Mouse (Mus musculus) heart, embryonic 16.5 days (tissue): Measurements from ENCODE around the gene Bmf. TPM values are rescaled to one million over a fixed set of nuclear protein-coding genes. Genes with fewer than 3 reads are reported as not detected.

Experiments
- ATAC-seq: fragments of 200-750 bp; cut with Nextera tagmentation; replicated peaks from 2 replicates; pipeline ENCODE4 v1.8.0; 2017; ENCODE audit warnings: moderate number of reproducible peaks; ENCODE audit not compliant: insufficient read depth, low FRiP score; ENCODE audit errors: extremely low read depth
- H3K27ac ChIP-seq: fragments of 300-500 bp; sonication (generic); 2 replicates; pipeline ENCODE4 v1.5.1; 2014; ENCODE audit warnings: mild to moderate bottlenecking, low read length, control low read depth, moderate library complexity
- H3K27me3 ChIP-seq: fragments of 300-500 bp; sonication (generic); 2 replicates; pipeline ENCODE4 v1.6.1; 2014; ENCODE audit warnings: low read length, mixed read lengths; ENCODE audit not compliant: control insufficient read depth, insufficient read depth
- H3K36me3 ChIP-seq: fragments of 300-500 bp; sonication (generic); 2 replicates; pipeline ENCODE4 v1.6.1; 2014; ENCODE audit not compliant: control insufficient read depth, insufficient read depth
- H3K4me1 ChIP-seq: fragments of 300-500 bp; sonication (generic); 2 replicates; pipeline ENCODE4 v1.6.1; 2014; ENCODE audit warnings: low read length, mixed read lengths; ENCODE audit not compliant: control insufficient read depth, insufficient read depth
- H3K4me2 ChIP-seq: fragments of 300-500 bp; sonication (generic); 2 replicates; pipeline ENCODE4 v1.6.1; 2014; ENCODE audit warnings: low read depth, mild to moderate bottlenecking, control low read depth, low read length
- H3K4me3 ChIP-seq: fragments of 300-500 bp; sonication (generic); 2 replicates; pipeline ENCODE4 v1.5.1; 2014; ENCODE audit warnings: mild to moderate bottlenecking, control low read depth, low read length
- H3K9ac ChIP-seq: fragments of 300-500 bp; sonication (generic); 2 replicates; pipeline ENCODE4 v1.6.1; 2014; ENCODE audit warnings: low read length, control low read depth
- H3K9me3 ChIP-seq: fragments of 300-500 bp; sonication (generic); replicated peaks from 2 replicates; pipeline ENCODE4 v1.6.1; 2016; ENCODE audit warnings: low read length; ENCODE audit not compliant: control insufficient read depth
- WGBS: fragments of 180-500 bp; shearing (Covaris S2); extraction: QIAGEN DNeasy Blood & Tissue Kit; methylation state at CpG from one replicate; pipeline ENCODE4 v1.1.7; 2014; 5-methylcytosine and 5-hydroxymethylcytosine counted together
- polyA plus RNA-seq: library from polyadenylated mRNA; unstranded; fragments of >200 nt; fragmentation: Nextera tagmentation; extraction: Ambion mirVana; gene quantifications from 2 replicates; pipeline ENCODE4 v1.2.1, GENCODE M21; 2015

The Bmf gene
- polyA plus RNA-seq, 1 experiment from 2014 or later = 1.8 TPM

- no peak for ATAC-seq
- Histone ChIP-seq H3K27ac (peak overlapping the region; percentile 99), H3K9me3 (no peaks in the 10 kb centered on the region)
Measured at GRCm38 (mm10) chr2:118539040-118539439, 10.4 kb downstream of the Bmf start.

GRCm38 (mm10) chr2:118537226-118537625, 12.3 kb downstream of the Bmf start:
- peak overlapping the region; percentile 37 for H3K27ac ChIP-seq
- 37% methylated on average over 4 of the region's 4 CpGs for WGBS

More at GRCm38 (mm10) chr2:118539040-118539439, 10.4 kb downstream of the Bmf start:
- peaks cover 68% of the 10 kb centered on the region for H3K4me1 ChIP-seq
- H3K4me2 ChIP-seq = no peak overlapping the region
- 53% methylated on average over 8 of the region's 8 CpGs for WGBS
- 0 out of 2 replicates have a peak, but pooled peaks cover 3% of the 10 kb centered on the region for H3K36me3 ChIP-seq
- peak overlapping the region; percentile 21; the same call in 1 of the 2 replicates for H3K9ac ChIP-seq
- no peak overlapping the region for H3K4me3 ChIP-seq
- no peaks in the 10 kb centered on the region for H3K27me3 ChIP-seq

GRCm38 (mm10) chr2:118536553-118536952, 12.9 kb downstream of the Bmf start:
- H3K4me3 ChIP-seq = no peak overlapping the region

More at GRCm38 (mm10) chr2:118537226-118537625, 12.3 kb downstream of the Bmf start:
- Histone ChIP-seq H3K9me3 (no peaks in the 10 kb centered on the region), H3K4me3 (no peak overlapping the region), H3K9ac (no peak overlapping the region), H3K27me3 (no peaks in the 10 kb centered on the region), H3K4me1 (peaks cover 67% of the 10 kb centered on the region), H3K4me2 (no peak overlapping the region), H3K36me3 (0 out of 2 replicates have a peak, but pooled peaks cover 3% of the 10 kb centered on the region)
- no peak for ATAC-seq

DNA sequence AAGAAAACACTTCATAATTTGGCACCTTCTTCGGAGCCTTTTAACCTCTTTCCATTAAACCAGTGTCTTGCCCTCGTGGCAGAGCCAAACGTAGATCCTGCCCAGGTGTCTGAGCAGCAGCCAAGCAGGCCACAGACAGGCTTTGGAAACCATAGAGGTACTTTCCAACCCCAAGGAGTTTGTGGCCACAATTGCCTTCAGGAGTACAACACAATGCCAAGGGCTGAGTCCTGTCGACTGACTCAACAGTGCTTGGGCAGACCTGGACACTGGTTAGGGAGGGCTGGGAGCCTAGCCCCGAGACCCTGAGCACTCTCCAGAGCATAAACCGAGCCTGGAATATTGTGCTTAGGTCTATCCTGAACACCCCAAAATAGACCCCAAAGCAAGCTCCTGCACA, 13.4 kb downstream of the Bmf start:
- Histone ChIP-seq H3K27me3 (no peaks in the 10 kb centered on the region), H3K27ac (peak overlapping the region; percentile 37)
- no peak for ATAC-seq

More at GRCm38 (mm10) chr2:118536553-118536952, 12.9 kb downstream of the Bmf start:
- no peaks in the 10 kb centered on the region for H3K27me3 ChIP-seq
- H3K4me2 ChIP-seq = peak overlapping the region; percentile 16; the same call in 1 of the 2 replicates
- WGBS = 18% methylated on average over 8 of the region's 8 CpGs
- peaks cover 67% of the 10 kb centered on the region for H3K4me1 ChIP-seq
- ATAC-seq = no peak
- H3K27ac ChIP-seq = peak overlapping the region; percentile 37
- no peak overlapping the region for H3K9ac ChIP-seq
- peaks cover 5% of the 10 kb centered on the region; the same call in 1 of the 2 replicates for H3K36me3 ChIP-seq
- no peaks in the 10 kb centered on the region for H3K9me3 ChIP-seq

DNA sequence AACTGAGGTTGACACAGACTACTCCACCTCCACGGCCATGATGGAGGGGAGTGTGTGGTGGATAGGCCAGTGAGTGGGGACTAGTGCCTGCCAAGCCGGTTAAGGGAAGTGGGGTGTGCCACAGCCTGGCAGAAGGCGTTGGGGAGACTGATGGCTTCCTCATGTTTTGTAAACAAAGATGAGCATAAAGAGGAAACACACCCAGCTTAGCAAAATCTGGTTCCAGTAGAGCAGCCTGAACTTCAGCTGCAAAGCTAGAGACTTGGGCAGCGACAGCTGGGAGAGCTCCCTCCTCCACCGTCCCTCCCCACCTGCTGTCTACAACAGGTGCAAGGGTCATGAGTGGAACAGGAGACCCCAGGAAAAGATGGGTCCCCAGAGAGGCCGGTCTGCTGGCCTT, 15.5 kb downstream of the Bmf start:
- Histone ChIP-seq H3K9ac (no peak overlapping the region), H3K4me2 (no peak overlapping the region), H3K4me3 (no peak overlapping the region), H3K27me3 (no peaks in the 10 kb centered on the region), H3K27ac (peak overlapping the region; percentile 93), H3K4me1 (peaks cover 60% of the 10 kb centered on the region), H3K36me3 (peaks cover 6% of the 10 kb centered on the region; the same call in 1 of the 2 replicates), H3K9me3 (no peaks in the 10 kb centered on the region)
- no peak for ATAC-seq
- 81% methylated on average over 6 of the region's 6 CpGs for WGBS

More for the DNA sequence above, 13.4 kb downstream of the Bmf start:
- H3K36me3 ChIP-seq = peaks cover 6% of the 10 kb centered on the region; the same call in 1 of the 2 replicates
- H3K9ac ChIP-seq = no peak overlapping the region
- 70% methylated on average over 6 of the region's 6 CpGs for WGBS
- no peak overlapping the region for H3K4me3 ChIP-seq
- peak overlapping the region; percentile 16; the same call in 1 of the 2 replicates for H3K4me2 ChIP-seq
- peaks cover 64% of the 10 kb centered on the region for H3K4me1 ChIP-seq
- no peaks in the 10 kb centered on the region for H3K9me3 ChIP-seq

DNA sequence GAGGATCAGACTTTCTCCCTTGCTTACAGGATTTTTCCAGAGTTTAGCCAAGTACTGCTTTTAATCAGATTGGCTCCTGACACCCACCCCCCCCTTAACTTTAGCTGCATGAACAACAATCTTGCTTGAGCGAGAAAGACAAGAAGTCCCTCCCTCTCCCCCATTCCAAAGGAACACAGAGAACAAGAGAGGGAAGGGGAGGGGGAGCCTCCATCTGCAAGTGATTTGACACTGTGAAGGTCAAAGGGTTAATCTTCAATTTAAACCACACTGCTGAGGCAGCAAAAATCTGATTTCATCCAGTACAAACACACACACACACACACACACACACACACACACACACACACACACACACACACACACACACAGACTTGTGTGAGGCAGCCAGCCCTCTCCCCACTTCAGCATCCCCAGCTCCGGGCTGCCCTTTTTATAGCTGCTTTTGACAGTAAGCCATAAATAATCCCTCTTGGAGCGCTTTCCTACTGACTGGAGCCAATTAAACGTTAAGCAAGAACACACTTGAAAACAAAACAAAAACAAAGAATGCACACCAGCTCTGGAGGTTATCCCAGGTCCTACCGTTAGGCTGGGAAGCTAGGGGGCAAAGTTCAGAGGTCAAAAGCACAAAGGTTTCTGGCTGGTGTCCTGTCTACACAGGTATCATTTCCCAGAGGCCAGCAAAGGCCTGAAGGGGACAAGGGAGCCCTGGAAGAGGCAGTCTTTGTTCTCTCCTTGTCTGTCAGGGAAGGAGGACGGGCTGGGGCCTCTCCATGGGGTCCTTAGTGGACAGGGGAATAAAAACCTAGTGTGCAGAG, 16.4 kb downstream of the Bmf start:
- H3K27me3 ChIP-seq = no peaks in the 10 kb centered on the region
- H3K9ac ChIP-seq = peak overlapping the region; percentile 64
- H3K36me3 ChIP-seq = peaks cover 3% of the 10 kb centered on the region; the same call in 1 of the 2 replicates
- peak overlapping the region; percentile 34 for H3K4me2 ChIP-seq
- no peak overlapping the region for H3K4me3 ChIP-seq
- H3K4me1 ChIP-seq = peaks cover 60% of the 10 kb centered on the region
- H3K9me3 ChIP-seq = no peaks in the 10 kb centered on the region
- H3K27ac ChIP-seq = peak overlapping the region; percentile 93
- ATAC-seq = peak; percentile 51
- WGBS = 23% methylated on average over 6 of the region's 6 CpGs

GRCm38 (mm10) chr2:118532401-118532800, 17.1 kb downstream of the Bmf start:
- Histone ChIP-seq H3K9me3 (no peaks in the 10 kb centered on the region), H3K4me3 (no peak overlapping the region), H3K27ac (peak overlapping the region; percentile 93), H3K4me1 (peaks cover 56% of the 10 kb centered on the region), H3K4me2 (peak overlapping the region; percentile 34; the same call in 1 of the 2 replicates), H3K27me3 (no peaks in the 10 kb centered on the region), H3K36me3 (peaks cover 3% of the 10 kb centered on the region; the same call in 1 of the 2 replicates), H3K9ac (peak overlapping the region; percentile 60)
- no peak for ATAC-seq
- WGBS = 41% methylated on average over 10 of the region's 10 CpGs

GRCm38 (mm10) chr2:118529466-118530181, 19.9 kb downstream of the Bmf start:
- peaks cover 3% of the 10 kb centered on the region; the same call in 1 of the 2 replicates for H3K36me3 ChIP-seq
- peak overlapping the region; percentile 66 for H3K27ac ChIP-seq
- 19% methylated on average over 7 of the region's 7 CpGs for WGBS
- no peaks in the 10 kb centered on the region for H3K9me3 ChIP-seq
- H3K4me3 ChIP-seq = no peak overlapping the region
- H3K4me2 ChIP-seq = no peak overlapping the region
- peaks cover 43% of the 10 kb centered on the region for H3K4me1 ChIP-seq
- H3K27me3 ChIP-seq = no peaks in the 10 kb centered on the region
- peak; percentile 25; the same call in 1 of the 2 replicates for ATAC-seq
- peak overlapping the region; percentile 46 for H3K9ac ChIP-seq
